Mouse (Mus musculus) common myeloid progenitor, adult 5-6 weeks (primary cell): ENCODE data around the gene Nubp2. TPM values are rescaled to one million over a fixed set of nuclear protein-coding genes. Genes with fewer than 3 reads are reported as not detected.

ENCODE experiments used
- ATAC-seq: replicated peaks from 2 replicates; pipeline ENCODE4 v1.8.0; 2016; ENCODE audit warnings: low read depth, mild to moderate bottlenecking, moderate TSS enrichment, inconsistent platforms; ENCODE audit not compliant: poor library complexity, severe bottlenecking
- total RNA-seq: library from RNA; stranded (forward); fragments of 200-1000, 187-1606 nt; gene quantifications from 2 replicates; pipeline ENCODE4 v1.2.3, GENCODE M21; 2017

Gene Nubp2
- total RNA-seq, 1 experiment from 2014 or later: 45.6 TPM

GRCm38 (mm10) chr17:24873695-24874404 lies 12.3 kb downstream of the Nubp2 start:
- no peak for ATAC-seq

DNA sequence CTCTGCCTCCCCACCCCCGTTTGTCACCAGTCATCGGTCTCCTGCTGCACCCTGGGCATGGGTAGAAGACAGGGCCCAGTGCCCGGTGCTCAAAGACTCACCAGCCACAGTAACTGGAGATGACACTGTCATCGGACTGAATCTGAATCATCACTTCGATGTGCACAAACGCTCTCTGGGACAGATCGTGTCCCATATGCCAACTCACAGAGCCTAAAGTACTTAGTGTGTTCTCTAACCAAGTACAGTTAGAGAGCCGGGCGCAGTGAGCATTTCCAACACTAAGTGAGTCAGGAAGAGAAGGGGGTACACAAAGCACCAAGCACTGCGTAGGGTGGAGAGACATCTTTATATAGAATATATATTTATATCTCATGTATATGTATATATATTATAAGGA lies 18.2 kb downstream of the Nubp2 start:
- ATAC-seq: no peak

DNA sequence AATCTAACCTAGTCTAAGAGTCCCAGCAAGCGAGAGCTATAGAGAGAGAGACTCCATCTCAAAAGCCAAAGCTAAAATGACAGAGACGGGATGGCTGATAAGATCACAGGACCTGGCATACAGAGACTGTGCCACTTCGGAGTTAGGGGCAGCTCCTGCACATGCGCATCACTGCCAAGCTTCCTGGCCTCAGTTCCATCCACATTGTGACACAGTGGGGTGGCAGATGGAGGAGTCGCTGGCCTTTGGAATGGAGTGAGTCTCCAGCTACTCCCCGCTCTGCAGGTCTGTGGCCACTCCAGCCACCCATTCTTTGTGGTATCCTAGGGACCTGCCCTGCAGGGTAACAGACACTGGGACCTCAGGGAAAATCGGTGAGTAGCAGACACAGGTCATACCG lies 20.4 kb downstream of the Nubp2 start, which contains the start of gene Igfals:
Gene Igfals (plus strand): TSS at position 222 of the 400 bp plus-strand sequence.
- ATAC-seq: no peak

DNA sequence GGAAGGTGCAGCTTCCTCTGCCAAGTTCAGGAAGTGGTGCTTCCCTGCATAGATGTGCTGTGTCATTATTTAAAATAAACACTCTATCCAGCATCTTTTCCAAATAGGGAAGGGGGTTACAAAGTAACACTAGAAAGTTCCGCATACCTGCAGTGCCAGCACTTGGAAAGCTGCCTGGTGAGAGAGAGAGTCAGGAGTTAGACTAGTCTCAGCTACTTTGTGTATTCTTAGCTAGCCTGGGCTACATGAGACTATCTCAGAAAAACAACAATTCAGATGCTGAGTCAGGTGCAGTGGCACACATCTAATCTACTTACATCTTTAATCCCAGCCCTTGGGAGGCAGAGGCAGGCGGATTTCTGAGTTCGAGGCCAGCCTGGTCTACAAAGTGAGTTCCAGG lies 24.4 kb downstream of the Nubp2 start:
- ATAC-seq: no peak

GRCm38 (mm10) chr17:24860076-24860475 lies 26.1 kb downstream of the Nubp2 start:
- ATAC-seq: 0 out of 2 replicates have a peak, but pooled peaks have one; percentile 6

GRCm38 (mm10) chr17:24858967-24859366 lies 27.2 kb downstream of the Nubp2 start:
- ATAC-seq: peak; percentile 96

DNA sequence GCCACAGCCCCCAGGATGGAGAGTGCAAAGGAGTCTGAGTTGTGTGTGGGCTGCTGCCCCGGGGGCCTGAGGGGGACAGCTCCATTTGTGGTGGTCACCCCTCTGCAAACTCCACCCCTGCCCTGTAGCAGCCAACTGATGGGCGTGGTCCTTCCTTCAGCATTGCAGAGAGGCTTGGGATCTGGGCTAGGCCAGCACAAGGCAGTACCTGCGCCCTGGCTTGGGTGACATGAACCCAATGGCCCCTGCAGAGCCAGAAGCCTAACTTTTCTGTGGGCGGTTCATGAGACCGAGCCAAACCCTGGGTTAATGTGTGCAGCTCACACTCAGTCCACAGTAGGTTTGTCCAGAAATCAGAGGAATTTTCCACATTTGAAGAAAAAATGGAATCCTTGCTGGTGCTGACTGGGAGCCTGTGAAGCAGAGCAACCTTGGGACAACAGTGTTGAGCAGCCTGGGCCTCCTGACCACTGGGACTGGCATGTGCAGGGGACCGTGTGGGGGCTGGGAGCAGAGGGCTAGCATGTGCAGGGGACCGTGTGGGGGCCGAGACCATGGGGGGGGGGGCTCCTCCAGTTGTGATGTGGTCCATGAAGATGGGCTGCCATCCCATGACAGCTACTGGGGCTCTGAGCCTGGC lies 28.2 kb downstream of the Nubp2 start:
- no peak for ATAC-seq

GRCm38 (mm10) chr17:24856589-24856988 lies 29.6 kb downstream of the Nubp2 start:
- ATAC-seq: no peak

- no peak for ATAC-seq
Observed at GRCm38 (mm10) chr17:24855838-24856464, 30.2 kb downstream of the Nubp2 start.

DNA sequence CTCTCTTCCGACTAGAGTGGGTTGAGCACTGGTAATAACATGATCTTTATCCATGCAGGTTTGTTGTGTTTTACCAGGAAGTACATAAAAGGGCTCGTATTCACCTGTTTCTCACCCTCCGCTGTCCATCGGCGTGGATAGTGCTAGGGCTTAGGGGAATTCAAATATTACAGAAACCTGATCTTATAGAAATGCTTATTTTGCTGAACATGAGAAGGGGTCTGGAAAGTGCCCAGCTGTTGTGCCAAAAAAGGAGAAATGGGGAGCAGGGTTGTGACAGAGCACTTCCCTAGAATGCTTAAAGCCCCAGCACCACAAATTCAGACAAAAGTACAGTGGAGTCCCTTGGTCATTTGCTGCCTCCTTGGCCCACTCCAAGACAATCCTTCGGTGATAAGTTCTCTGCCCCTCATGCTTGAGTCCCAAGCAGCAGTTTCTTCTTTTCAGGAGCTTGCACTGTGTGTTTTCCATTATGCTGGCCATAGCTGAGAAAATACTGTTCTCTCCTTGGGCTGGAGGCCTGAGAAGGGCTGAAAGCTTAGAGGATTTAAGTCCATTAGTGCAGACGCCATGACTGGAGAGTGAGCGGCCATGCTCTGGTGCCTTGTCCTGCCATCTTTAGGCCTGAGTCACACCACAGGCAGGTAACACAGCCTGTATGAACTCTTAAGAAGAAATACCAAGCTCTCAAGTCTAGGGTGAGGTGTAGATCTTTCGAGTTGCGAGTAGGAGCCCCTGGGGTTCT lies 34.6 kb downstream of the Nubp2 start:
- ATAC-seq: no peak

DNA sequence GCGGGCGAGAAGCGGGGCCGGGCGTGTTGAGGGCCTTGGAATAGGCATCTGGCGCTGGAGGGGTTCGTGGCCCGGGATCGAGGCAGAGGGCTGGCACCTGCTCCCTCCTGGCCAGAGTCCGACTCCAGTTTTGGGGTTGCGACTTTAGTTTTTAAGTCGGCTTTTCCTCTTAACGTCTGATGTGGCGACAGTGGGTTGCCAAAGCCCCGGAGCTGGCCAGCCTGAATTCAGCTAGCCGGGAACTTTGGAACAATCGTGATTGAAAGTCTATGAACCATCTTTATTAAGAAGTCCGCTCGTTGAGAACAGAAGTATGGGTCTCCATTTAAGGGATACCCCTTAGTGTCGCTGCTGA lies 35.4 kb downstream of the Nubp2 start:
- ATAC-seq: no peak

- peak; percentile 93 for ATAC-seq
Observed at GRCm38 (mm10) chr17:24850065-24850772, 35.9 kb downstream of the Nubp2 start, which contains the start of gene Fahd1. TSS of gene Fahd1 (minus strand) at chr17:24850364.

DNA sequence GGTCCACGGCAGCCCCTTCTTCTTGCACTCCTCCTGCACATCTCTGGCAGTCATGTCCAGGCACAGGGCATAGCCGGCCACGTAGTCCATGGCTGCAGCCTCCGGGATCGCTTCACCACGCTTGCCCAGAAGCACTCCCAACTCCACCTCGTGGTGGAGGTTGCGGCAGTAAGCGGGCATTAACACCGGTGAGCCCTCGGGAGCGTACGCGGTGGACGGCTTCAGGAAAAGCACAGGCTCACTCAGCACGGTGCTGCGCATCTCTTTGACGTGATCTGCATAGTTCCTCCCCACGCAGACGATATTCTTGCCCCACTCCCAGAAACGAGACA lies 36.5 kb downstream of the Nubp2 start:
- peak; percentile 52 for ATAC-seq

GRCm38 (mm10) chr17:24848600-24849031 lies 37.5 kb downstream of the Nubp2 start:
- no peak for ATAC-seq

DNA sequence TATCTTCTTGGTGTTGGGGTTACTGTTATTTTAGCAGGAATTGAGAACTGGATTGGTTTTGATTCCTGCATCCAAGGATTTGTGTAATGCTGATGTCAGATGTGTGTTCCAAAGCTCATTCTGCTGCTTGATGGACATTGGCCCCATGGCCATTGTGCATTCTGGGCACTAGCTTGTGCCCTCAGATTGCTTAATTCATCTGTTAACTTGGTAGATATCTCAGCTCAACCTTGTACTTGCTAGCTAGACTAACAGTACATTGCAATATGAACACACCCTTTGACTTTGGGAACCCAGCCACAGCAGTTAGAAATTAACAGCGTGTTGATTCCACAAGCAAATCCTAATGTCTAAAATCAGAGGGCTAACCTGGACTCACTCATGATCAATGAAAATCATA lies 38.8 kb downstream of the Nubp2 start:
- no peak for ATAC-seq

GRCm38 (mm10) chr17:24844525-24844924 lies 41.6 kb downstream of the Nubp2 start:
- ATAC-seq: no peak

DNA sequence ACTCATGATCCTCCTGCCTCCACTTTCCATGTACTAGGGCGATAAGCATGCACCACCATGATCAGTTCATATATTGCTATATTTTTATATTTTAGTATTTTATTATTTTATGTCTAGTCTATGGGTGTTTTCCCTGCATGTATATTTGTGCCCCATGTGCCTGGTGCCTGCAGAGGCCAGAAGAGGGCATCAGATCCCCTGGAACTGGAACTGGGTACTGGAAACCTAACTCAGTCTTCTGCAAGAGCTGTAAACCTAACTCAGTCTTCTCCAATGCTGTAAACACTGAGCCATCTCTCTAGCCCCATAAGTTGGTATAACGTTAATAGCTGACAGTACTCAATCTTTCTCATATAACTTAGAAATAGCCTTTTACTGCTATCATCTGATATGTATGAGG lies 43.5 kb downstream of the Nubp2 start:
- no peak for ATAC-seq

- no peak; the same call in 1 of the 2 replicates for ATAC-seq
Observed at GRCm38 (mm10) chr17:24841133-24841532, 45.0 kb downstream of the Nubp2 start.

- ATAC-seq: no peak
Observed at GRCm38 (mm10) chr17:24840341-24840740, 45.8 kb downstream of the Nubp2 start.

DNA sequence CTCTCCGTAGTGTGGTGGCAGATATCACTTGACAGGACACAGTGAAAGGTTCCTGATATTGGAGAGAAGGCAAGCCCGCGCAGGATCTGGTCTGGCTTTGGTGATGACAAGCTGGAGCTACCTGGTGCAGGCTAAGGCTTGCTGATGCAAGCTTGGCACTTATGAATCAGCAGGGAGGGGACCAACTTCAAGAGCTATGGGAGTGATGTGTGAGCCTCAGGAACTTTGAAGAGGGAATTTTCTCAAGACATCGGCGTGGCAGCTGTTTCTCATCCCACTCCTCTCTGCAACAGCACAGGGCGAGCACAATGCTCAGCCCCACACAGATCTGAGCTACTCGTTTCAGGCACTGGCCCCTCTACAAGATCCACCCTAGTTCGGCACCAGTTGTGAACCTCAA lies 46.3 kb downstream of the Nubp2 start, which contains the start of gene Hagh:
Gene Hagh (plus strand): TSS at position 302 of the 400 bp plus-strand sequence.
- ATAC-seq: no peak
